Mouse (Mus musculus): Measurements from ENCODE around the gene Fgd3.

DNA sequence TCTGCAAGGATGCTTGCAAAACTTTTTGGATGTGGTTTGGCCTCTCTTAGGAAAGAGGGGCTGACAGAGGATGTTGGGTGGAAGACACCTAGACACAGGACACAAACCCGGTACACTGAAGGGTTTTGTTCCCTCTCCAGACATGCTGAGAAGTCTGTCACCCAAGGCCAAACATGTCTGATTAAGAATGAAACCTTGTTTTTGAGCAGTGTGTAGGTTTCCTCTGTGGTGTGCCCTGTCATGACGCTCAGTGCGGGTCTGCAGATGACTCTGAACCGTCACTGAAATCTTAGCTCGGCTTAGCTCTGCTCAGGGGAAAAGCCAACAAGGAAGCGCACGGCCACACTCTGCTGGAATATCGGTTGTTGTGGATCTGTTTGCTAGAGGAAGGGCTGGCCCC, 49.6 kb downstream of the Fgd3 start:
- TF ChIP-seq POLR2A (IDR thresholded peaks at IDR 0.05; ENCODE audit: low read depth, low read length) = no peak
- no peak for TF ChIP-seq CTCF (conservative IDR thresholded peaks at IDR 0.05; ENCODE audit: insufficient read depth, insufficient read length, low read depth, low read length)
